Mouse (Mus musculus) intestine, embryonic 16.5 days (tissue): ENCODE results near the gene Trp53tg5. TPM values are rescaled to one million over a fixed set of nuclear protein-coding genes. Genes with fewer than 3 reads are reported as not detected.

Experiments
- ATAC-seq: fragments of 200-750 bp; cut with Nextera tagmentation; 2 replicates; pipeline ENCODE4 v1.8.0; 2017; ENCODE audit warnings: moderate TSS enrichment, moderate library complexity
- H3K27ac ChIP-seq: fragments of 300-500 bp; sonication (generic); 2 replicates; pipeline ENCODE4 v1.5.1; 2014; ENCODE audit warnings: mild to moderate bottlenecking, low read length
- H3K27me3 ChIP-seq: fragments of 300-500 bp; sonication (generic); replicated peaks from 2 replicates; pipeline ENCODE4 v1.6.1; 2014; ENCODE audit warnings: low read length, control low read depth, mixed read lengths; ENCODE audit not compliant: control insufficient read depth, insufficient read depth
- H3K36me3 ChIP-seq: fragments of 300-500 bp; sonication (generic); 2 replicates; pipeline ENCODE4 v1.6.1; 2014; ENCODE audit warnings: low read length, control low read depth; ENCODE audit not compliant: control insufficient read depth, insufficient read depth
- H3K4me1 ChIP-seq: fragments of 300-500 bp; sonication (generic); 2 replicates; pipeline ENCODE4 v1.6.1; 2014; ENCODE audit warnings: low read length, control low read depth, mixed read lengths; ENCODE audit not compliant: control insufficient read depth, insufficient read depth
- H3K4me2 ChIP-seq: fragments of 300-500 bp; sonication (generic); 2 replicates; pipeline ENCODE4 v1.6.1; 2014; ENCODE audit warnings: low read depth, low read length, control low read depth
- H3K4me3 ChIP-seq: fragments of 300-500 bp; sonication (generic); 2 replicates; pipeline ENCODE4 v1.5.1; 2014; ENCODE audit warnings: mild to moderate bottlenecking, low read length
- H3K9ac ChIP-seq: fragments of 300-500 bp; sonication (generic); 2 replicates; pipeline ENCODE4 v1.6.1; 2014; ENCODE audit warnings: low read depth, low read length
- H3K9me3 ChIP-seq: fragments of 300-500 bp; sonication (generic); 2 replicates; pipeline ENCODE4 v1.6.1; 2016; ENCODE audit warnings: low read length, control low read depth; ENCODE audit not compliant: control insufficient read depth
- WGBS: fragments of 180-500 bp; shearing (Covaris S2); extraction: QIAGEN DNeasy Blood & Tissue Kit; methylation state at CpG from one replicate; pipeline ENCODE4 v1.1.7; 2014; 5-methylcytosine and 5-hydroxymethylcytosine counted together
- polyA plus RNA-seq: library from polyadenylated mRNA; unstranded; fragments of >200 nt; fragmentation: Nextera tagmentation; extraction: Ambion mirVana; gene quantifications from 2 replicates; pipeline ENCODE4 v1.2.1, GENCODE M21; 2015

The Trp53tg5 gene
- polyA plus RNA-seq, 1 experiment from 2014 or later: not detected

GRCm38 (mm10) chr2:164470254-164470653, 3.3 kb downstream of the Trp53tg5 start:
- Histone ChIP-seq H3K4me3 (no peak overlapping the region), H3K27ac (no peak overlapping the region), H3K9ac (no peak overlapping the region), H3K4me2 (no peak overlapping the region), H3K27me3 (no peaks in the 10 kb centered on the region), H3K4me1 (no peaks in the 10 kb centered on the region), H3K36me3 (no peaks in the 10 kb centered on the region), H3K9me3 (no peaks in the 10 kb centered on the region)
- ATAC-seq: 0 out of 2 replicates have a peak, but pooled peaks have one; percentile 52
- 27% methylated on average over 10 of the region's 10 CpGs for WGBS

GRCm38 (mm10) chr2:164466787-164467186, 6.7 kb downstream of the Trp53tg5 start:
- H3K4me2 ChIP-seq: no peak overlapping the region
- peaks cover 5% of the 10 kb centered on the region for H3K36me3 ChIP-seq
- H3K27ac ChIP-seq: no peak overlapping the region
- WGBS: 81% methylated on average over 5 of the region's 5 CpGs
- no peak for ATAC-seq
- H3K4me1 ChIP-seq: peaks cover 3% of the 10 kb centered on the region; the same call in 1 of the 2 replicates
- no peak overlapping the region for H3K9ac ChIP-seq
- no peaks in the 10 kb centered on the region for H3K27me3 ChIP-seq
- no peak overlapping the region for H3K4me3 ChIP-seq
- no peaks in the 10 kb centered on the region for H3K9me3 ChIP-seq

GRCm38 (mm10) chr2:164465161-164465560, 8.4 kb downstream of the Trp53tg5 start:
- Histone ChIP-seq H3K4me2 (no peak overlapping the region), H3K27ac (no peak overlapping the region), H3K27me3 (no peaks in the 10 kb centered on the region), H3K4me3 (no peak overlapping the region), H3K4me1 (peaks cover 5% of the 10 kb centered on the region; the same call in 1 of the 2 replicates), H3K9me3 (no peaks in the 10 kb centered on the region), H3K36me3 (peaks cover 5% of the 10 kb centered on the region), H3K9ac (no peak overlapping the region)
- no peak for ATAC-seq

GRCm38 (mm10) chr2:164460745-164461551, 12.6 kb downstream of the Trp53tg5 start, which contains the start of gene Gm20458:
Gm20458 (plus strand) TSS chr2:164460967.
- ATAC-seq: peak; percentile 93
- peak within 1 kb of the TSS; percentile 85 for H3K9ac ChIP-seq

GRCm38 (mm10) chr2:164458535-164458934, 15.0 kb downstream of the Trp53tg5 start:
- ATAC-seq: peak; percentile 0; the same call in 1 of the 2 replicates
- peak overlapping the region; percentile 33; the same call in 1 of the 2 replicates for H3K9ac ChIP-seq
- H3K4me2 ChIP-seq: peak overlapping the region; percentile 22; the same call in 1 of the 2 replicates
- no peaks in the 10 kb centered on the region for H3K36me3 ChIP-seq
- no peaks in the 10 kb centered on the region for H3K27me3 ChIP-seq
- H3K4me3 ChIP-seq: no peak overlapping the region
- peaks cover 35% of the 10 kb centered on the region for H3K4me1 ChIP-seq
- H3K9me3 ChIP-seq: no peaks in the 10 kb centered on the region
- H3K27ac ChIP-seq: peak overlapping the region; percentile 88
- WGBS: 61% methylated on average over 8 of the region's 8 CpGs

More at GRCm38 (mm10) chr2:164460745-164461551, 12.6 kb downstream of the Trp53tg5 start, which contains the start of gene Gm20458:
- Histone ChIP-seq H3K4me3 (peak within 1 kb of the TSS; percentile 95), H3K4me1 (peaks cover 17% of the 10 kb centered on the region), H3K27ac (peak within 1 kb of the TSS; percentile 77), H3K36me3 (peaks cover 5% of the 10 kb centered on the region), H3K4me2 (peak within 1 kb of the TSS; percentile 65), H3K9me3 (no peaks in the 10 kb centered on the region), H3K27me3 (no peaks in the 10 kb centered on the region)
- under 1% methylated on average over 67 of the region's 79 CpGs for WGBS

- ATAC-seq: peak; percentile 70
- H3K36me3 ChIP-seq: no peaks in the 10 kb centered on the region
- WGBS: 33% methylated on average over 7 of the region's 7 CpGs
- H3K4me2 ChIP-seq: peak overlapping the region; percentile 44; the same call in 1 of the 2 replicates
- H3K9me3 ChIP-seq: no peaks in the 10 kb centered on the region
- H3K27me3 ChIP-seq: no peaks in the 10 kb centered on the region
- H3K27ac ChIP-seq: peak overlapping the region; percentile 88
- peaks cover 35% of the 10 kb centered on the region for H3K4me1 ChIP-seq
- peak overlapping the region; percentile 37; the same call in 1 of the 2 replicates for H3K9ac ChIP-seq
- peak overlapping the region; percentile 11; the same call in 1 of the 2 replicates for H3K4me3 ChIP-seq
Observed at GRCm38 (mm10) chr2:164457942-164458341, 15.6 kb downstream of the Trp53tg5 start.

- Histone ChIP-seq H3K27me3 (no peaks in the 10 kb centered on the region), H3K27ac (peak within 1 kb of the TSS; percentile 83), H3K9me3 (no peaks in the 10 kb centered on the region), H3K4me1 (peaks cover 36% of the 10 kb centered on the region), H3K4me3 (peak within 1 kb of the TSS; percentile 32), H3K4me2 (peak within 1 kb of the TSS; percentile 44), H3K36me3 (no peaks in the 10 kb centered on the region), H3K9ac (peak within 1 kb of the TSS; percentile 57)
- WGBS: 1% methylated on average over 7 of the region's 7 CpGs
- ATAC-seq: no peak
Observed at GRCm38 (mm10) chr2:164456864-164457300, 16.6 kb downstream of the Trp53tg5 start, which contains the start of gene Sys1. Sys1 (plus strand) TSS chr2:164456964.

GRCm38 (mm10) chr2:164456413-164456812, 17.1 kb downstream of the Trp53tg5 start:
- 88% methylated on average over 1 of the region's 1 CpGs for WGBS
- peak overlapping the region; percentile 57 for H3K9ac ChIP-seq
- peak overlapping the region; percentile 32; the same call in 1 of the 2 replicates for H3K4me3 ChIP-seq

GRCm38 (mm10) chr2:164455421-164456190, 17.9 kb downstream of the Trp53tg5 start:
- Histone ChIP-seq H3K36me3 (no peaks in the 10 kb centered on the region), H3K27me3 (no peaks in the 10 kb centered on the region), H3K4me2 (no peak overlapping the region), H3K9ac (no peak overlapping the region), H3K4me1 (peaks cover 35% of the 10 kb centered on the region), H3K9me3 (no peaks in the 10 kb centered on the region), H3K4me3 (no peak overlapping the region), H3K27ac (no peak overlapping the region)
- ATAC-seq: no peak
- 65% methylated on average over 6 of the region's 6 CpGs for WGBS

More at GRCm38 (mm10) chr2:164456413-164456812, 17.1 kb downstream of the Trp53tg5 start:
- no peaks in the 10 kb centered on the region for H3K9me3 ChIP-seq
- no peaks in the 10 kb centered on the region for H3K27me3 ChIP-seq
- peak overlapping the region; percentile 44 for H3K4me2 ChIP-seq
- H3K27ac ChIP-seq: peak overlapping the region; percentile 80
- no peak for ATAC-seq
- peaks cover 35% of the 10 kb centered on the region for H3K4me1 ChIP-seq
- no peaks in the 10 kb centered on the region for H3K36me3 ChIP-seq
